Mouse (Mus musculus) erythroid progenitor cell, adult 5-6 weeks (primary cell): Measurements from ENCODE around the gene Cyp11a1. TPM values are rescaled to one million over a fixed set of nuclear protein-coding genes. Genes with fewer than 3 reads are reported as not detected.

Experiments
- ATAC-seq: replicated peaks from 2 replicates; pipeline ENCODE4 v1.8.0; 2016; ENCODE audit warnings: moderate number of reproducible peaks, mild to moderate bottlenecking, moderate TSS enrichment, inconsistent platforms; ENCODE audit not compliant: poor library complexity, low FRiP score, severe bottlenecking
- total RNA-seq, 2 experiments: library from RNA; stranded (forward) in 1 of 2; stranded (reverse) in 1 of 2; fragments of 150-400 nt in 1 of 2; fragments of 186-747, 209-891 nt in 1 of 2; gene quantifications; 2 replicates each; pipeline versions ENCODE4 v1.2.3 to v1.2.4; 2015 to 2017; ENCODE audit warnings: low replicate concordance in 2 of 2

Gene Cyp11a1
- total RNA-seq (2015; ENCODE audit: low replicate concordance), result 5.0 TPM in 1 of 2 replicates, not detected in the other
- total RNA-seq (2017; ENCODE audit: low replicate concordance), result 1.3 TPM in 1 of 2 replicates, not detected in the other

DNA sequence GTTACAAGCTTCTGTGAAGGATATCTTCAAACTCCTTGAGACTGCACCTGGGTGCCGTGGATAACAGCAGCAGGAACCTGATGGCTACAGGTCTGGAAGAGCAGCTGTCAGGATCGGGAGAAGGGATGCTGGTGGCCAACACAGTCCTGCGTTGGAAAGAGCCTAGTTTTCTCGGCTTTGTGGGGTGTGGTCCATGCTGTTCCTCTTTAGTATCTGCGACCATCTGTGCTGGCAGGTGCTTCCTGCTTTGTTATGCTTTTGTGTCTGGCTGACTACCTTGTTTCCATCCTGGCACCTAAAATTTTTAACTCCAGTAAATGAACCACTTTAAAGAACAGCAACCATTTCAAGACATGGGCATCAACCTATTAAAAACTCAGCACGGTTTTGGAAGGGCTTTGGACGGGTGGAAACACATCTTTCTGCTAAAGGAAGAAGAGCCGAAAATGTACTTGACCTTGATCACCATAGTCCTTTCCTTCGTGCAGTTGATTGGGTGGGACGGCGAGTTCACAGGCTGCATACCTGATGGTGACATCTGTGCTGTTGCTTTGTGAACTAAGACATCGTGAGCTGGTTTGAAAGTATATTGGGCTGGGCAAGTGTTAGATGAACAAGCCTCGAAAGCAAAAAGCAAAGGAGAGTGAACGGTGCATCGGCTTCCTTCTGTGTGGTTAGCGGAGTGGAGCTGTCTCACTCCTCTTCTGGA is at the start of gene Cyp11a1:
Gene Cyp11a1, plus strand, starts transcription at position 659 of the 709 bp plus-strand sequence.
- ATAC-seq, result no peak

GRCm38 (mm10) chr9:57956838-57957236 is 49.4 kb upstream of the Cyp11a1 start:
- ATAC-seq, result no peak

GRCm38 (mm10) chr9:57958615-57959014 is 47.6 kb upstream of the Cyp11a1 start:
- ATAC-seq, result no peak

GRCm38 (mm10) chr9:57959399-57959798 is 46.8 kb upstream of the Cyp11a1 start:
- no peak for ATAC-seq

- ATAC-seq, result no peak
Observed at GRCm38 (mm10) chr9:57959886-57960866, 46.0 kb upstream of the Cyp11a1 start.

DNA sequence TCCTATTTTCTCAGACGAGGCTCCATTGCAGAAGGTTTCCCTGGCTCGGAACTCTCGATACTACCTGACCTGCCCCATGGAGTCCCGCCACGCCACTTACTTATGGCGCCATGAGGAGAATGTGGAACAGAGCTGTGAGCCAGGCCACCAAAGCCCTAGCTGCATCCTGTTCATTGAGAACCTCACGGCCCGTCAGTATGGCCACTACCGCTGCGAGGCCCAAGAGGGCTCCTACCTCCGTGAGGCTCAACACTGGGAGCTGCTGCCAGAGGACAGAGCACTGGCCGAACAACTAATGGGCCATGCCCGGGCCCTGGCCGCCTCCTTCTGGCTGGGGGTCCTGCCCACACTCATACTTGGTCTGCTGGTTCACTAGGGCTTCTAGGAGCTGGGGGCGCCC is 45.0 kb upstream of the Cyp11a1 start:
- no peak for ATAC-seq

GRCm38 (mm10) chr9:57961863-57962778 is 44.1 kb upstream of the Cyp11a1 start:
- ATAC-seq, result no peak

DNA sequence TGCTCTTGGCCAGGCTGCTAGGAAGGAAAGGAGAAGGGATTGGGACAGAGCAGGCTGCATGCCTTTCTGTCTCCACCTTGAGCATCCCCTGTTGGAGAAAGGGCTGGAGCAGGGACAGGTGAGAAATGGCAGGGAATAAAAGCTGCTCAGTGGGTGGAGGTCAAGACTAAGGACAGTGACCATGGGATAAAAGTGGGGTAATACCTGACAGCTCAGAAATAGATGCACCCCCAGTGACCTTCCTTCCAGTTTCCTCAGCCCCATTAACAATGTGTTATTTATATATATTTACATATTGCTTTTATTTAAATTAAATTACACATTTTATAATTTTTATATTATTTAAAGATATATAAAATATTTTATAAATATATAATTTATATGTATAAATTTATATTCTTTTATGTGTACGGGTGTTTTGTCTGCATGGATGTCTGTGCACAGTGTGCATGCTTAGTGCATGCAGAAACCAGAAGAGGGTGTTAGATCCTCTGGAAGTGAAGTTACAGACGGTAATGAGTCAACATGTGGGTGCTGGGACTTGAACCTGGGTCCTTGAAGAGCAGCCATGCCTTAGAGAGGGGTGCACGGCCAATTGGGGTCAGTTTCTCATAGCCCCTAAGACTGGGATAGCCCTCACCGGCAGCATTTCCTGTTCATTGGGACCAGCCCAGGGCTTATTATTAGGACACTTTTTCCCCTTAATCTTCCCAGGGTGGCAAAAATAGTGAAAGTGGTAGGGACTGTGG is 42.8 kb upstream of the Cyp11a1 start:
- ATAC-seq, result no peak

DNA sequence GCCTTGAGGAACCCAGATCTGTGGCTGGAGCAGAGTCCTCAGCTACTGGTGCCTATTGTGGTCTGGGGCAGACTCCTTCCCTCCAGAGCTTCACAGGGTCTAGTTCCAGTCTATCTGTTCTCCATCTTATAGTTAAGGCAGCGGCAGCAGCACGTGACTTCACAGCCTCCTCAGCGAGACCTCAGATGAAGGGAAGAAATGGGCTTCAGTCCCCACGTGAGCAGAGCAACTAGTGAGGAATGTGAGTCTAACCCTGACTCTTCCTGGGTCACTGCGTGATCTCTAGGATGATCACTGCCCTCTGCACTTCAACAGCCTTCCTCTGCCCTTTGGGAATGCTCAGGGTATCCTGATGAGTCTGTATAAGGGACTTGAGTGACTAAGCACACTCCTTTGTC is 42.2 kb upstream of the Cyp11a1 start:
- ATAC-seq, result no peak

DNA sequence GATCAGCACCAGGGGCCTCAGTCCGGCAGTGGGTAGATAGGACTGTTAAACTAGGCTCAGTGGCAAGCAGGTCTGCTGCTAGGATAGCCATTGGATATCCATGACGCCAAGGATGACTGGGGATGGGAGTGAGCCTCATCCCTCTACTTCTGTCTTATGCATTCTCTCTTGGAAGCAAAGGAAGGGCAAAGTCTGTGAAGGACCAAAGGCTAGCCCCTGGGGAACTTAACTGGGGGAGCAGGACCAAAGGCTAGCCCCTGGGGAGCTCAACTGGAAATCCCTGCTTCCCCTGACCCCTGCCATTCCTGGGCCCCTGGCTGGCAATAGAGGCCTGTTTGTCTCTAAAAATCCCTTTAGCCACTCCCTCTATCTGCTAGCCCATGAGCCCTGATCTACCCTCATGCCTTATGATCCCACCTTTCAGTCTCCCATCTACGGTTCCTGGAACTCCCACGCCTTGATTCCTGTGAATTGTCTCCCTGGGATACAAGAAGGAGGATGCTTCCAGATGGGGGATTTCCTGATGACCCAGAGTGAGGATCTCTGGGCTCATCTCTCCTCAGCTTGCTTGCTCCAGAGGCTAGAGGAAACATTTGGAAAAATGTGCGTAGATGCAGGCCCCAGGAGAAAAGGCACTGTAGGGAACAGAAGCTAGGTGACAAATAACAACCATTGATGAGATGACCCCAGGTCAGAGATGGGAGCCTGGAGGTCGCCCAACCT is 41.5 kb upstream of the Cyp11a1 start:
- ATAC-seq, result no peak

DNA sequence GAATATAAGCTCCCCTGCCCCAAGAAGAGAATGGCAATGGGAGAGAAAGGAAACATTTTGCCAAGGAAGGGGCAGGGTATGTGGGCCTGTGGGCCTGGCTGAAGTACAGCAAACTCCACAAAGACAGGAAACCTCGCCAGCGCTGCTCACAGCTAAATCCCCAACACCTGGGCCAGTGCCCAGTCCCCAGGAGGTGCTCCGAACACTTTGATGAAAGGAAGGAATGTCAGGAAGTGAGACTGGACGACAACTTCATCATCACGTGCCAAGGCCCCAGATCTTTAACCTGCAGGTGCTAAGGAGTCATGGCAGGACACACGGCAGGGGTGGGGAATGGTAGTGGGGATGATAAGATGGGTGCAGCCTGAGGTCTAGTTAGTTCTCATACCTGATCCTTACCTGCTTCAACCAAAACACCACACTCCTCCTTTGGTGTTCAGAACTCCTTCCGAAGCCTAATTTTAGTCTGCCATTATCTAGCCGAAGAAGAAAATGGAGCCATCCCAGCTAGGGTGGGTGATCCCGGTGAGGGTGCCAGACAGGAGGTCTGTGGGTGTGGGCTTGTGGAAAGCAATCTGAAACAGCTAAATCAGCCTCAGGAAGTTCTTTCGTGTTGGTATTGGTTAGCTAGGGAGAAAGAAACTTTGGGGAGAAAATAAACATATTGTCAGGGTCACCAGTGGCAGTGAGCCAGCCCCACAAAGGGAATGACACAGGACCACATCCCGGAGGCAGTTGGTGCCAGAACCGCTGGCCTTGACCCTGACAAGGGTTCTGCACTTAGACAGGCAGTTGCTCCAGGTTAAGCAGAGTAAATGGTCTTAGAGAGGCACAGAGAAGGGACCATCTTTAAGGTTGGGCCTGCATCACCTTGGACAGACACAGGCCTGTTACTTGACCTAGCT is 40.7 kb upstream of the Cyp11a1 start:
- no peak for ATAC-seq

GRCm38 (mm10) chr9:57967237-57967960 is 38.8 kb upstream of the Cyp11a1 start:
- no peak for ATAC-seq

DNA sequence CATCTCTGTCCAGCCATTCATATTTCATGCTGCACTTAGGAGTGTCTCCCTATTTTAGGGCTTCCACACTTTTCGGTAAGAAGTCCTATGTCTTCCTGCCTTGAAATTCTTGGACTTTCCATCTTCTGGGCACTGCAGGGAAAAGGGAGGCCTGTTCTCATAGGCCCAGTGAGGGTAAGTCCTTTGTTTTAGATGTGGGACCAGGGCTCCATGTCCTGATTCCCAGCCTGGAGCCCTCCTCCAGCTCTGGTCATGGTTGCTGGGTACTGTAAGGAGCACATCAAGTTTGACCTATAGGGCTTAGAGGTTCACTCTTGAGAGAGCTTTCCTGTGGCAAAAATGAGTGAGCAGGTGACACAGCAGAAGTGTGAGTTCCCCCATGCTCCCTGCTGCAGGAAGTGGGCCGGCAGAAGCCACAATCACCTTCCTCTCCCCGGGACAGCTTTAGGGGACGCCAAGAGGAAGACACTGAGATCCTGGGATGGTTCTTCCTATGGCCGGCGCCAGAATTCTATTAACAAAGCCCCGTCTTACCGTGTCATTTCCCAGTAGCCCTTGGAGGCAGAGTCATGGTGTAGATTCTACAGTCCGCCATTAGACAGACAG is 37.9 kb upstream of the Cyp11a1 start:
- ATAC-seq, result no peak

- no peak for ATAC-seq
Observed at GRCm38 (mm10) chr9:57968783-57969542, 37.2 kb upstream of the Cyp11a1 start.

- ATAC-seq, result no peak
Observed at GRCm38 (mm10) chr9:57969736-57970495, 36.3 kb upstream of the Cyp11a1 start.
